Mouse (Mus musculus) heart, postnatal 14 days (tissue): ENCODE results near the gene Pla2g16. TPM values are rescaled to one million over a fixed set of nuclear protein-coding genes. Genes with fewer than 3 reads are reported as not detected.

Source experiments
- DNase-seq, 2 experiments: peaks; one replicate each; pipeline ENCODE4 v3.0.0; 2021 to 2022
- intact Hi-C: fragments of 180-260 bp; cut with DNase I; formaldehyde crosslinking; loops from one replicate; pipeline ENCODE4 v1.15.1; 2025
- long read RNA-seq, 2 experiments: library from polyadenylated mRNA; stranded (forward); transcript quantifications; one replicate each; pipeline ENCODE4 v2.0.0; 2021
- total RNA-seq, 2 experiments: library from RNA; stranded (reverse); gene quantifications; 2 replicates each; pipeline ENCODE4 v1.2.3; 2021

Gene Pla2g16
- total RNA-seq = 10 to 100 TPM; 77.3 to 83.3 TPM
- long read RNA-seq, experiment 1, transcript Pla2g16-203 (5 exons, 1,901 nt) = minor isoform, 6 of 54 reads
- long read RNA-seq, experiment 1, transcript Pla2g16-201 (5 exons, 3,523 nt) = major isoform, 37 of 54 reads
- long read RNA-seq, experiment 1, partial matches to known transcripts = 11 of 54 reads
- long read RNA-seq, experiment 1, other reads (novel, unspliced or antisense) = 0 of 54 reads
- long read RNA-seq, experiment 2, transcript Pla2g16-203 (5 exons, 1,901 nt) = minor isoform, 5 of 34 reads
- long read RNA-seq, experiment 2, transcript Pla2g16-201 (5 exons, 3,523 nt) = major isoform, 25 of 34 reads
- long read RNA-seq, experiment 2, partial matches to known transcripts = 3 of 34 reads
- long read RNA-seq, experiment 2, other reads (novel, unspliced or antisense) = 1 of 34 reads

DNA sequence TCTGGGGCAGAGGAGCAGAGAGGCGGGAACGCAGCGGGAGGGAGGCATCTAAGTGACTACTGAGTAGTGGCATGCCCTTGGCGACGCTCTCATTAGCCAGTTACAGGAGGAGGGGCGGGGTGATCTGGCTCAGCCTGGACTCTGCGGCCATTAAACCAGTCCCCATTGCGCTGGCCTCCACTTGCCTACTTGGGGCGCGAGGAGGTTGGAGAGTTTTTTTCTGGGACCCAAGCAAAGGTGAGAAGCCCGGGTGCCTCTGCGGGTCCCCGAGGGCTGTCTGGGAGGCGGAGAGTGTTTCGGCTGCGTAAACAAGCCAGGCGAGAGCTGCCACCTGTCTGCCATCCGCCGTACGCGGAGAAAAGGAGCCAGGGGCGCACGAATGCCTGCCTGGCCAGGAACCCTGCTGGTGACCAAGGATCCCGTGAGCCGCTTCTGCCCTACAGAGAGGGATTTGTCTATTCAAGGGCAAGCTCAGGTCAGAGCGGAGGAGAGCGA lies at the start of gene Pla2g16:
TSS of gene Pla2g16 (plus strand) at position 132 of the 495 bp plus-strand sequence.
- intact Hi-C loops = loop anchor here (5.0 kb wide), 1 partner anchor 35 kb away; no protein-coding TSS in a partner anchor
- peak; percentile 70 to 76 for DNase-seq

DNA sequence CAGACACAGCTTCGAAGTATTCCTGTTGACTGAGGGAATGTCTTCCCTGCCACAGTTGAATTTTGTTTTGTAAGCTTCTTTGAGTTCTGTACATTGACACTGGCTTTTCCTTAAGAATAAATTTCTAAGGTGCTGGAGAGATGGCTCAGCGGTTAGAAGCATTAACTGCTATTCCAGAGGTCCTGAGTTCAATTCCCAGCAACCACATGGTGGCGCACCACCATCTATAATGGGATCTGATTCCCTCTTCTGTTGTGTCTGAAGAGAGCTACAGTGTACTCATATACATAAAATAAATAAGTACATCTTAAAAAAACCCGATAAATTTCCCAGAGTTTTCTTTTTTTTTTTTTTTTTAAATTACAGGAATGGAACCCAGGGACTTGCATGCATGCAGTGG lies 49.2 kb upstream of the Pla2g16 start:
- DNase-seq = no peak
- intact Hi-C loops = no loop called here

DNA sequence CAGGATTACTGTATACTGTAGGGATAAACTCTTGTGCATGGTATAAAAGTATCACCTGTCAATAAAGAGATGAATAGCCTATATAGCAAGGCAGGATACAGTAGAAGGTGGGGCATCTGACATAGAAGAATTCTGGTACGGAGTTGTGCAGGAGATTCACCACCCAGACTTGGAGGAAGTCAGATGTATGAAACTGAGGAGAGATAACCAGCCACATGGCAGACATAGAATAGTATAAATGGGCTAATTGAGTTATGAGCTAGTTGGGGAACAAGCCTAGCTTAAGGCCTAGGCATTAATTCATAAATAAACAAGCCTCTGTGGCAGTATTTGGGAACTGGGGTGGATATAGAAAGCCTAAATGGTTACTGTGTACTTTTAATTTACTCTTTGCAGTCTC lies 40.8 kb upstream of the Pla2g16 start:
- intact Hi-C loops = no loop called here
- DNase-seq = no peak

DNA sequence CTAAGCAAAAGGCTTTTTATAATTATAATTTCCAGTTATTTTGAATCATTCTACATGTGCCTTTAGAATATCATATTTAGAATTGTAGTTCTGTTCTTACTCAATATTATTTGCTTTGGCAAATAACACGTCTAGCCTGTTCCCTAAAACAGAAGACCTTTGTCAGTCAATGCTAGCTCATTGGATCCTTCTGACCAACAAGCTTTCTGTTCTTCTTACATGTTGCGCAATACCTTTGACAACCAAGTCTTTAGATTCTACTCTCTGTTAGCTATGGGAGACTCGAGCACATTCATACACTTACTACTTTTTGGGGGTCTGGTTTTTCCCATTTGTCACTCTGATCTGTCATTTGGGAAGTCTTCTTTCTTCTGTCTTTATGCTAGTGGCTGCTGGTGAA lies 35.6 kb upstream of the Pla2g16 start:
- intact Hi-C loops = loop anchor here (5.0 kb wide), 1 partner anchor 79 kb away; no protein-coding TSS in a partner anchor
- DNase-seq = no peak

DNA sequence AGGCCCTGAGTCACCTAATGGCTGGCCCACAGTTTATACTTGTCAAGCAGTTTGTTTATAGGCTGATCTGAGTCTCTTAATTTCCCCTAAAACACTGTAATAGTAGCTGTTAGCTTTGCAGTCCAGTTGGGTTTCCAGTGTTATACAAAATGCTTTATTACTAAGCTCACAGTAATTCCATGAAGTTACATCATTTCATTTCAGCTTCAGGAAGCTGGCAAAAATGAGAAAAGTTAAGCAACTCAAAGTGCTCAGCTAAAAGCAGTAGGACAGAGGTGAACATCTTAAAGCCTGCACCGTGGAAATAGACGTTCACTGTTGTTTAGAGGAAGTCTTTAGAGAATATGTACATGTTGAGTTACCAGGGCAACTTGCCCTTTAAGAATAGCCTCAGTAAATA lies 34.4 kb upstream of the Pla2g16 start:
- intact Hi-C loops = loop anchor here (5.0 kb wide), 1 partner anchor 81 kb away; no protein-coding TSS in a partner anchor
- DNase-seq = no peak

DNA sequence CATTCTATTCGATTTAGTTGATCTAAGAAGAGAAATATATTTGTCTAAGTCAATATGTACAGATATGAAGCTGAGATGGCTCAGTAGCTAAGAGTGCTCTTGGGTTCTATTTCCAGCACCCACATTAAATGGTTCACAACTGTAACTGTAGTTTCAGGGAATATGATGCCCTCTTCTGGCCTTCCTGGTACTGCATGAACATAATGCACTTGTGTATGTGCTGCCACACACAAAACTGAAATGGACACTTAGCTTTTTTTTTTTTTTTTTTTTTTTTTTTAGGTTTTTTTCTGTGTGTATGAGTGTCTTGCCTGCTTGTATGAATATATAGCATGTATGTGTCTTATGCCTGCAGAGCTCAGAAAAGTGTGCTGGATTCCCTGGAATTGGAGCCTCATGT lies 34.0 kb upstream of the Pla2g16 start:
- intact Hi-C loops = loop anchor here (5.0 kb wide), 1 partner anchor 81 kb away; no protein-coding TSS in a partner anchor
- DNase-seq = peak in 1 of 2 experiments; percentile 32

DNA sequence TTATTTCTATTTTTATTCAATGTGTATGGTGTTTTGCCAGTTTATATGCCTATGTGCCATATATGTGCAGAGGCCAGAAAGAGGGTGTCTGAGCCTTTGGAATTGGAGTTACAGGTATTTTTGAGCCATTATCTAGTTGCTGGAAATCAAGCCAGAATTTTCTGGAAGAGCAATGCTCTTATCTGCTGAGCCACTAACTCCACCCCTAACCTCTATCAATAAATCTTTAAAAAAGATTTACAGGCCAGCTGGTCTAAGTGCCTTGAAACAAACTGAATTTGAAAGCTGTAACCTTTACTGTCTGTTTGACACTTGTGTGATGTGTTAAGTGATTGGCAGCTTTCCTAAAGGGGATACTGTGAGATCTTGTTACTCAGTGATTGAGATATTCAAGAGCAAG lies 33.5 kb upstream of the Pla2g16 start:
- DNase-seq = no peak
- intact Hi-C loops = loop anchor here (5.0 kb wide), 1 partner anchor 81 kb away; no protein-coding TSS in a partner anchor

DNA sequence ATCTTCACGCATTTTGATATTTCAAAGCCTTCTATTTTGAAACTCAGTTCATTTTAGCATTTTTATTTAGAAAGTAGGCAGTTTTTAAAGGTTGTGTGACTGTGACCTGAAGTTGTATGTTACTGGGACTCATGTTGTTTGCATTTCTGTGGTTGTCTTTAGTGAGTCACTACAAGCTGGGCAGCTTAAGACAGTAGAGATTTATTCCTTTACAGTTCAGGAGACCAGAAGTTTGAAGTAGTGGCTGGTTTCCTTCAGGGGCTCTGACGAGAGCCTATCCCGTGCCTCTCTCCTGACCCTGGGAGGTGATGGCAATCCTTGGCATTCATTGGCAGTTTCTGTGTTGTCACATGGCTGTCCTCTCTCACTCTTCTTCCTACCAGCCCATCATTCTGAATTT lies 32.4 kb upstream of the Pla2g16 start:
- DNase-seq = no peak
- intact Hi-C loops = loop anchor here (5.0 kb wide), 1 partner anchor 83 kb away; no protein-coding TSS in a partner anchor

DNA sequence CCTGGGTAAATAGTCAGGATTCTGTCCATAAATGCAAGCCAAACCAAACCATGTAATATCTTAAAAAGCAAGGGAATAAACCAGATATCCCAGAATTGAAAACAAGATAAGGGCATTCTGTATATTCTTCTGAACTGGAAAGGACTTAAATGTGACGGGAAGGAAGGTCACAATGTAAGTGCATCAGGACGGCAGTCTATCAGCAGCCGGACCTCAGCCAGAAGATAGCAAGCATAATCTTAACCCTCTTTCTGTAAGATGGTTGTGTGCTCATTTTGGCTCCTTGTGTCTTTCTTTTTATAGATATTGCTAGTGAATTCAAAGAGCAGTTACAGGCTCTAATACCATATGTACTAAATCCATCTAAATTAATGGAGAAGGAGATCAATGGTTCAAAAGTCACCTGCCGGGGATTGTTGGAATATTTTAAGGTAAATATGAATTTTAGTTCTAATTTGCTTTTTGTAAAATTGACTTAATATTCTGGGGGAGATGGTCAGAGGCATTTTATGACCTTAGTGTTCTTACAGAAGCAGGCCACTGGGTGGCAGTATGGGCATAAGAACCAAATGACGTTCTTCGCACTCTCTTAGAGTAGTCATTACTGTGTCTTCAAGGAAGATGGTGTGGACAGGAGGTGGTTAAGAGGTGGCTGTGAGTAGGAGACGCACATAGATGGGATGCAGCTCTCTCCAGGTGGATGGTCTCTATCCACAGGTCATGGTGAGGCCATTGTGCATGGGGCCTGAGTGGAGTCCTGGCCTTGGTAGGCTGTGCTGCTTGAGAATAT lies 28.4 kb upstream of the Pla2g16 start:
- peak; percentile 68 to 78 for DNase-seq
- intact Hi-C loops = loop anchor here (1.0 to 2.0 kb wide), 2 partner anchors 66 to 88 kb away; no protein-coding TSS in a partner anchor

DNA sequence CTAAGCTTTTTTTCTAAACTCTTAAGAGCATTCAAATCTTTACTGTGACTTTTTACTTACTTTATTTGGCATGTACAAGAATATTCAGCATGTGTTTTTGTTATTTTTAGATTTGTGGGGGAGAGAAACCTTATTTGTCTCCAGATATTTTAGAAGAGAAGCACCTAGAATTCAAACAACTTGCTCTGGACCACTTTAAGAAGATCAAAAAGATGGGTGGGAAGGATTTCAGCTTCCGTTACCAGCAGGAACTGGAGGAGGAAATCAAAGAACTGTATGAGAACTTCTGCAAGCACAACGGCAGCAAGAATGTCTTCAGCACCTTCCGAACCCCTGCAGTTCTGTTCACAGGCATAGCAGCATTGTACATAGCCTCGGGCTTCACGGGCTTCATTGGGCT lies 25.4 kb upstream of the Pla2g16 start:
- intact Hi-C loops = no loop called here
- no peak for DNase-seq

DNA sequence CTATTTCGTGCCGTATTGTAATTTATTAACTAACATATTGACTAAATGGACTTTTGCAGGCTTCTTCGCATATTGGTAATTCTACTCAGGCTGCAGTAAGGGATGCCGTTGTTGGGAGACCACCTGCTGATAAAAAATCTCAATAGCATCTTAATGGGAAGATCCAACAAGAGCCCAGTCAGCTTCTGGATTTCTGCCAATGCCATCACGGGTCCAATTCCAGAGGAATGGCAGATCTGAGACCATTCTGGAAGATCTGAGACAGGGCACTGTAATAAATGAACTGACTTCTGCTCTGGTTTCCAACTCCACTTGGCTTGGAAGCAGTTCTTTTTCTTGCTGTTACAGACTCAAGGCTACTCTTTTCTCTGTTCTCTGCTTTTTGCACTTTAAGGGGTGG lies 23.4 kb upstream of the Pla2g16 start:
- no peak for DNase-seq
- intact Hi-C loops = no loop called here

DNA sequence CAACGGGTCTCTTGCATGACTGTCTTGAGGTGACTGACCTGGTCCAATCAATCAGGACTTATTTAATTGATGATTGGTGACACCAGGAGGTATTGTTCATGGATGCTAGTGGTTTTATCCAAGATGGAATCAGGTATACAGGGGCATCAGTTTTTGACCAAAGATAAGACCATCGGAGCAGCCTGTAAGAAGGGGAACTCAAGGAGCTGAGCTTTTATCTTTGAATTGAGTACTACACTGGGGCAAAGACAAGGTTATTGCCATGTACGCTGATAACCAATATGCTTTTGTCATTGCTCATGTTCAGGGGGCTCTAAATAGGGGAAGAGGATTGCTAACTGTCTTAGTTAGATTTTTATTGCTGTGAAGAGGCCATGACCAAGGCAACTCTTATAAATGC lies 8.3 kb upstream of the Pla2g16 start:
- no peak for DNase-seq

DNA sequence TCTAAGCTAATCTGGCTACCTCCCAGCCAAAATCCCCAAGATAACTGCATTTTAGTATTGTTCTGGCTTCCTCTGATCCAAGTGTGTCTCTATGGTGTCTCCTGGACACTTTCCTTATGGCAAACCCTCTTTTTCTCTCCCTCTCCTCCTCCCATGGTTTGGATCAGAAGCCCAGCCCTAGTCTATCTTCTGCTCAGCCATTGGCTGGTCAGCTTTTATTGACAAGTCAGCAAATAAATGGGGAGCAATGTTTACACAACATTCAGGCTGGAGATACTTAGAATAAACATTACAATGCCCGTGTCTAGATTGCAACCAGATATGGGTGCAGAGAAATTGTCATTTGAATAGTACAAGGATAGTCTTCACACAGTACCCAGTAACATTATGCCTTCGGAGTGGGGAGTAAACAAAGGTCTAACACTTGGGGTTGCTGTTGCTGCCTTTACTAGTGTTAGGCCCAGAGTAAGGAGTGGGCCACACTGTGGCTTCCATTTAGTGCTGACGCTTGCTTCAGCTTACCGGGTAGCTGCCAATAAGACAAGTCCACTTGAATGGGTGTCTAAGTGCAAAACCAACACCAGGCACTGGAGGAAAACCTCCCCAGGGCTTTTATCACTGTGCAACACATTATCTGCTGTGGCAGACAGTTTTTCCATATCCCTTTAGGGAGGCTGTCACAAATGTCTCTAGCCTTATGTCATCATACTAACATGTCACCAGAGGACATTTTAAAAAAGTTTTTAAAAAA lies 5.5 kb upstream of the Pla2g16 start:
- intact Hi-C loops = no loop called here

More for the DNA sequence above, 8.3 kb upstream of the Pla2g16 start:
- intact Hi-C loops = no loop called here

DNA sequence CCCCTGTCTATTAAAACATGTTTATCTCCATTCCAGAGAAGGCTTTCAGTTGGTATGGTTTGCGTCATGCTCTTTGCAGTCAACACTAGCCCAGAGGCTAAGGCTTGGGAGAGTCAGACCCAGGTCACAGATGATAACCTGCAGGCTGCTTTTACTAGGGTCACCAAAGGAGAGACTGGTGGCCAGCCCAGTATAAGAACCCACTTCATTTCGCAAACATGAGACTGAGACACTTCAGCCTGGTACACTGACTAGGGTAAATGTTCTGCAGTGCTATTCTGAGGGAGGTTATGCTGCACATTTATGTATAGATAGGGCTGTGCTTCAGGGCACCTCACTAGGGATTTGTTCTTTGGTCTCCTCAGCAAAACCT lies 5.0 kb upstream of the Pla2g16 start:
- no peak for DNase-seq
- intact Hi-C loops = no loop called here

More for the DNA sequence above, 5.5 kb upstream of the Pla2g16 start:
- DNase-seq = no peak

DNA sequence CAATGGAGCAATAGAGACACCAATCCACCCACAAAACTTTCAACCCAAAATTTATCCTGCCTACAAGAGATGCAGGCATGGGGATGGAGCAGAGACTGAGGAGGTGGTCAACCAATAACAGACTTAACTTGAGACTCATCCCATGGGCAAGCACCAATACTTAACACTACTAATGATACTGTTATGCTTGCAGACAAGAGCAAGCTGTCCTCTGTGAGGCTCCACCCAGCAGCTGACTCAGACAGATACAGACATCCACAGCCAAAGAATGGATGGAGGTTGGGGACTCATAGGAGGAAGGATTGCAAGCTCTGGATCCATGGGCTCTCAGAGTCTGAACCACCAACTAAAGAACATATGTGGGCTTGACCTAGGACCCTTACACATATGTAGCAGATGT lies 3.8 kb upstream of the Pla2g16 start:
- intact Hi-C loops = no loop called here
- no peak for DNase-seq

DNA sequence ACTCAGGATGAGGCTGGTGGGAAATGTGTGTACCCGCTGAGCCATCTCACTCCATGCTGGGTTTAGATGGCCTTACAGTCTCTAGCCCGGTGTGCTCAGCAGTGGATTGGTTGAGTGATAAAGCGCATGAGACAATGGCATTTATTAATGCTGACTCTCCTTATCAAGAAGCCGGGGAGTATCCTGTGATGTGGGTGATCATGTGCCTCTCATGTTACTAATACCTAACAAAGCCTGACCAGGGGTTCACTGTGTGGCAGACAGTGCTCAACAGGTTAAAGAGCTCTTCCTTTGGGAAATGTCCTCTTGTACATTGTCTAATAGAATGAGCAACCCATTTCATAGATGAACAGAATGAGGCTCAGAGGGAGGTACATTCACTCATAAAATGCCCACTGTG lies 2.4 kb upstream of the Pla2g16 start:
- intact Hi-C loops = loop anchor here (5.0 kb wide), 1 partner anchor 37 kb away; no protein-coding TSS in a partner anchor
- DNase-seq = no peak

DNA sequence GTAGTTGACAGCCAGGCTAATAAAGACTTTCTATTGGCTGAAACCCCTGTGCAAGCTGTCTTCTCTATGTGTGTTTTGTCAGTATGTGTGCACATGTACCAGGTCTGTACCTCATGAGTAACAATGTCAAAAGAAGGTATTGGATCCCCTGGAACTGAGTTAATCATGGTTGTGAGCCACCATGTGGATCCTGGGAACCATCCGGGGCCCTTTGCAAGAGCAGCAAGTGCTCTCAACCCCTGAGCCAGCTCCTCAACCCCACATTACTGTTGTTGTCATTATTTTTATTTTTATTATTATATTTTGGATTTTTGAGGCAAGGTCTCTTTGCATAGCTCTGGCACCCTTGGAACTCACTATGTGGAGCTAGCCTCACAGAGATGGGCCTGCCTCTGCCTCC lies 618 bp upstream of the Pla2g16 start:
- intact Hi-C loops = loop anchor here (5.0 kb wide), 1 partner anchor 36 kb away; no protein-coding TSS in a partner anchor
- no peak for DNase-seq

DNA sequence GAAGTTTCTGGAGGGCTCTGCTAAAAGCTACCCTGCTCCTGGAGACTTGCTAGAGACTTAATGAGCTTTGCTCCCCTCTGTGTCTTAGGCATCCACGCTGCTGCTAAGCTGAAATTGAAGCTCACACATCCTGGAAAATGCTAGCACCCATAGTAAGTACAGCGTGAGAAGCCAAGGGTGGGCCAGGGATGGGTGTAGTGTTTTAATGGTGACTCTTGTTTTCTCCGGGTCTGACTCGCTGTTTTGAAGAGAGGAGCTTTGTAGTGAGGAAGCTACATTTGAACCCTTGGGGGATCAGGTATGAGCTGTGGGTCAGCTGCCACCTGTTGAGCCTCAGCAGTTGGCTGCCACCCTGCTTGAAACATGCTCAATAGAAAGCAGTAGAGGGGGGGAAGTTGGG lies 585 bp downstream of the Pla2g16 start:
- intact Hi-C loops = loop anchor here (5.0 kb wide), 1 partner anchor 34 kb away; no protein-coding TSS in a partner anchor

DNA sequence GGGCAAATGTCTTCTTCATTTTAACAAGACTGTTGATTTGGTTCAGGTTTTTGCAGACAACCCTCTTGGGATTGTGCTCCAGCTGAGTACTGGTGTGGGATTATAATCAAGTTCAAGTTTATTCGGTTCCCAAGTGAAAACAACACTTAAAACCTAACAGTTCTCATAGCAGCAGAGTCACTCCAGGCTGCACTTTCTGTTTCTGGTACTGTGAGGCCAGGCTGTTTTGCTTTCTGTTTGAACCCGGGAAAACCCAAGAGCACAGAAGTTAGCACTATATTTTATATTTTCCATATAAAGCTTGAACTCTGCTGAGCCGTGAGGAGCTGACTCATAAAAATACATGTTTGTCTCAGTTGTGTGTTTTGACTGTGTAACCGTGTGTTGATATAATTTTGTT lies 1.4 kb downstream of the Pla2g16 start:
- no peak for DNase-seq
- intact Hi-C loops = loop anchor here (5.0 kb wide), 1 partner anchor 34 kb away; no protein-coding TSS in a partner anchor

More for the DNA sequence above, 585 bp downstream of the Pla2g16 start:
- DNase-seq = no peak

DNA sequence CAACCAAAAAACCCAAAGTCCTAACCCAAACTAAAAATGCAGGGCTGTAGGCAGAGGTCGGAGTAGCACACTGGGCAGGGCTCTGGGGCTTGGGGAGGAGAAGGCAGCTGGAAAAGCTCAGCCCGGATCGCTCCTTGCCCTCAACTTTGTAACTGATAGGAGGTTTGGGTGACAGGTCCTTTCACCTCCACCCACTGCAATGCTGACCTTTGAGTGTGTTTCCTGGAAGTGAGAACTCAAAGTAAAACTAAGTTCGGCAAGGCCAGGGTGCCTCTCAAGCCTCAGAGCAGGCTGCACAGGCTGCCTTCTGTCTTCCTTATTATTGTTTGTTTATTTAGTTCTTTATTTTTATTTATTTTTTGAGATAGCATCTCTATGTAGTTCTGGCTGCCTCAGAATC lies 2.7 kb downstream of the Pla2g16 start:
- intact Hi-C loops = loop anchor here (5.0 kb wide), 1 partner anchor 32 kb away; no protein-coding TSS in a partner anchor
- DNase-seq = no peak
